Mouse (Mus musculus) forebrain, embryonic 14.5 days (tissue): Measurements from ENCODE around the gene Arrdc3. TPM values are rescaled to one million over a fixed set of nuclear protein-coding genes. Genes with fewer than 3 reads are reported as not detected.

Source experiments
- ATAC-seq: fragments of 200-750 bp; cut with Nextera tagmentation; 2 replicates; pipeline ENCODE4 v1.8.0; 2017; ENCODE audit warnings: mild to moderate bottlenecking, moderate library complexity
- DNase-seq: peaks from one replicate; pipeline ENCODE4 v3.0.0-alpha.2; 2015; ENCODE audit warnings: low spot score
- H3K27ac ChIP-seq: fragments of 300-500 bp; sonication (generic); 2 replicates; pipeline ENCODE4 v1.5.1; 2014; ENCODE audit warnings: low read depth, mild to moderate bottlenecking, control low read depth, low read length, moderate library complexity
- H3K27me3 ChIP-seq: fragments of 300-500 bp; sonication (generic); replicated peaks from 2 replicates; pipeline ENCODE4 v1.6.1; 2014; ENCODE audit warnings: low read length, control low read depth, mixed read lengths; ENCODE audit not compliant: control insufficient read depth, insufficient read depth
- H3K36me3 ChIP-seq: fragments of 300-500 bp; sonication (generic); 2 replicates; pipeline ENCODE4 v1.6.1; 2014; ENCODE audit warnings: low read length, control low read depth; ENCODE audit not compliant: control insufficient read depth, insufficient read depth
- H3K4me1 ChIP-seq: fragments of 300-500 bp; sonication (generic); 2 replicates; pipeline ENCODE4 v1.6.1; 2014; ENCODE audit warnings: antibody characterized with exemption, low read length, control low read depth; ENCODE audit not compliant: control insufficient read depth, insufficient read depth
- H3K4me2 ChIP-seq: fragments of 300-500 bp; sonication (generic); 2 replicates; pipeline ENCODE4 v1.6.1; 2014; ENCODE audit warnings: mild to moderate bottlenecking, control low read depth, low read length
- H3K4me3 ChIP-seq: fragments of 300-500 bp; sonication (generic); 2 replicates; pipeline ENCODE4 v1.5.1; 2014; ENCODE audit warnings: low read depth, low read length, control low read depth
- H3K9ac ChIP-seq: fragments of 300-500 bp; sonication (generic); 2 replicates; pipeline ENCODE4 v1.6.1; 2014; ENCODE audit warnings: mild to moderate bottlenecking, low read length, control low read depth, moderate library complexity
- H3K9me3 ChIP-seq: fragments of 300-500 bp; sonication (generic); replicated peaks from 2 replicates; pipeline ENCODE4 v1.6.1; 2016; ENCODE audit warnings: low read length, control low read depth, mixed read lengths; ENCODE audit not compliant: control insufficient read depth
- WGBS: fragments of 180-500 bp; shearing (Covaris S2); extraction: QIAGEN DNeasy Blood & Tissue Kit; methylation state at CpG from one replicate; pipeline ENCODE4 v1.1.7; 2014; 5-methylcytosine and 5-hydroxymethylcytosine counted together
- polyA plus RNA-seq: library from polyadenylated mRNA; unstranded; fragments of >200 nt; fragmentation: Nextera tagmentation; extraction: Ambion mirVana; gene quantifications from 2 replicates; pipeline ENCODE4 v1.2.1, GENCODE M21; 2014

Arrdc3 gene
- 56.0 and 77.6 TPM in 2 replicates for polyA plus RNA-seq

- H3K4me2 ChIP-seq, result peak within 1 kb of the TSS; percentile 64
- H3K27ac ChIP-seq, result peak within 1 kb of the TSS; percentile 100
- H3K9ac ChIP-seq, result peak within 1 kb of the TSS; percentile 99
- 0% methylated on average over 31 of the region's 31 CpGs for WGBS
- H3K36me3 ChIP-seq, result peaks cover 7% of the 10 kb centered on the region
- no peaks in the 10 kb centered on the region for H3K9me3 ChIP-seq
- peak; percentile 51 for ATAC-seq
- H3K27me3 ChIP-seq, result no peaks in the 10 kb centered on the region
- peak within 1 kb of the TSS; percentile 95 for H3K4me3 ChIP-seq
- no peaks in the 10 kb centered on the region; the same call in 1 of the 2 replicates for H3K4me1 ChIP-seq
- peak; percentile 99 for DNase-seq
Measured at GRCm38 (mm10) chr13:80883190-80883589, at the start of gene Arrdc3. Gene Arrdc3, plus strand, starts transcription at chr13:80883384.

- no peak overlapping the region for H3K4me2 ChIP-seq
- no peaks in the 10 kb centered on the region for H3K4me1 ChIP-seq
- DNase-seq, result peak; percentile 82
- 14% methylated on average over 5 of the region's 5 CpGs for whole genome bisulfite sequencing
- no peak overlapping the region for H3K27ac ChIP-seq
- no peaks in the 10 kb centered on the region for H3K27me3 ChIP-seq
- no peak overlapping the region for H3K9ac ChIP-seq
- H3K4me3 ChIP-seq, result no peak overlapping the region
- ATAC-seq, result peak; percentile 78
- no peaks in the 10 kb centered on the region for H3K36me3 ChIP-seq
- no peaks in the 10 kb centered on the region for H3K9me3 ChIP-seq
Measured at GRCm38 (mm10) chr13:80862215-80862614, 21.0 kb upstream of the Arrdc3 start.

- H3K27me3 ChIP-seq, result no peaks in the 10 kb centered on the region
Measured at GRCm38 (mm10) chr13:80864195-80864594, 19.0 kb upstream of the Arrdc3 start.

GRCm38 (mm10) chr13:80875126-80875525, 8.1 kb upstream of the Arrdc3 start:
- no peaks in the 10 kb centered on the region for H3K4me1 ChIP-seq
- no peaks in the 10 kb centered on the region for H3K36me3 ChIP-seq
- no peak overlapping the region for H3K4me2 ChIP-seq
- H3K9me3 ChIP-seq, result no peaks in the 10 kb centered on the region
- no peaks in the 10 kb centered on the region for H3K27me3 ChIP-seq
- H3K27ac ChIP-seq, result no peak overlapping the region
- DNase-seq (no peak), ATAC-seq (no peak)
- 87% methylated on average over 5 of the region's 5 CpGs for WGBS
- no peak overlapping the region for H3K4me3 ChIP-seq
- no peak overlapping the region for H3K9ac ChIP-seq

More at GRCm38 (mm10) chr13:80864195-80864594, 19.0 kb upstream of the Arrdc3 start:
- H3K9me3 ChIP-seq, result no peaks in the 10 kb centered on the region
- no peaks in the 10 kb centered on the region for H3K36me3 ChIP-seq
- H3K4me2 ChIP-seq, result no peak overlapping the region
- no peak overlapping the region for H3K4me3 ChIP-seq
- ATAC-seq (no peak), DNase-seq (no peak)
- no peak overlapping the region for H3K9ac ChIP-seq
- WGBS, result 90% methylated on average over 3 of the region's 3 CpGs
- no peak overlapping the region for H3K27ac ChIP-seq
- no peaks in the 10 kb centered on the region for H3K4me1 ChIP-seq

GRCm38 (mm10) chr13:80880756-80881155, 2.4 kb upstream of the Arrdc3 start:
- 79% methylated on average over 4 of the region's 4 CpGs for WGBS

GRCm38 (mm10) chr13:80881722-80882500, 1.3 kb upstream of the Arrdc3 start:
- DNase-seq, result peak; percentile 94
- Histone ChIP-seq H3K4me2 (peak overlapping the region; percentile 64), H3K4me1 (no peaks in the 10 kb centered on the region; the same call in 1 of the 2 replicates), H3K4me3 (no peak overlapping the region), H3K9ac (no peak overlapping the region), H3K27ac (peak overlapping the region; percentile 100), H3K36me3 (no peaks in the 10 kb centered on the region), H3K9me3 (no peaks in the 10 kb centered on the region), H3K27me3 (no peaks in the 10 kb centered on the region)
- ATAC-seq, result no peak
- WGBS, result 24% methylated on average over 6 of the region's 6 CpGs

More at GRCm38 (mm10) chr13:80880756-80881155, 2.4 kb upstream of the Arrdc3 start:
- H3K4me2 ChIP-seq, result no peak overlapping the region
- no peaks in the 10 kb centered on the region for H3K9me3 ChIP-seq
- no peaks in the 10 kb centered on the region for H3K4me1 ChIP-seq
- no peak overlapping the region for H3K27ac ChIP-seq
- H3K27me3 ChIP-seq, result no peaks in the 10 kb centered on the region
- DNase-seq (no peak), ATAC-seq (no peak)
- no peak overlapping the region for H3K9ac ChIP-seq
- no peak overlapping the region for H3K4me3 ChIP-seq
- H3K36me3 ChIP-seq, result no peaks in the 10 kb centered on the region

GRCm38 (mm10) chr13:80882716-80883135, 458 bp upstream of the Arrdc3 start:
- Histone ChIP-seq H3K27ac (peak overlapping the region; percentile 100), H3K4me2 (peak overlapping the region; percentile 64), H3K9me3 (no peaks in the 10 kb centered on the region), H3K9ac (peak overlapping the region; percentile 99), H3K27me3 (no peaks in the 10 kb centered on the region), H3K36me3 (peaks cover 2% of the 10 kb centered on the region), H3K4me3 (peak overlapping the region; percentile 95), H3K4me1 (no peaks in the 10 kb centered on the region; the same call in 1 of the 2 replicates)
- no peak for DNase-seq
- WGBS, result under 1% methylated on average over 23 of the region's 23 CpGs
- peak; percentile 30 for ATAC-seq

GRCm38 (mm10) chr13:80883649-80884376, 629 bp downstream of the Arrdc3 start:
- Histone ChIP-seq H3K4me2 (peak overlapping the region; percentile 64), H3K9me3 (no peaks in the 10 kb centered on the region), H3K9ac (peak overlapping the region; percentile 99), H3K36me3 (peaks cover 10% of the 10 kb centered on the region), H3K4me1 (no peaks in the 10 kb centered on the region; the same call in 1 of the 2 replicates), H3K27ac (peak overlapping the region; percentile 100), H3K4me3 (peak overlapping the region; percentile 95), H3K27me3 (no peaks in the 10 kb centered on the region)
- DNase-seq, result peak; percentile 69
- under 1% methylated on average over 23 of the region's 23 CpGs for WGBS
- ATAC-seq, result no peak
